Mouse (Mus musculus) bone marrow, adult 2 months (tissue): ENCODE data around the gene Defb20. TPM values are rescaled to one million over a fixed set of nuclear protein-coding genes. Genes with fewer than 3 reads are reported as not detected.

Experiments used
- H3K27ac ChIP-seq: fragments of 200-500 bp; 2 replicates; pipeline ENCODE4 v1.5.1; 2012; ENCODE audit warnings: low read depth, mild to moderate bottlenecking, control low read depth, inconsistent platforms, low read length; ENCODE audit not compliant: control insufficient read depth, poor library complexity, insufficient read depth
- H3K4me1 ChIP-seq: fragments of 200-500 bp; 2 replicates; pipeline ENCODE4 v1.6.1; 2011; ENCODE audit warnings: low read length; ENCODE audit not compliant: control insufficient read depth, insufficient read depth
- H3K4me3 ChIP-seq: fragments of 200-500 bp; replicated peaks from 2 replicates; pipeline ENCODE3; 2011; ENCODE audit warnings: mild to moderate bottlenecking, low read depth, low read length, control low read depth; ENCODE audit not compliant: control insufficient read depth
- CTCF ChIP-seq: fragments of 200-500 bp; IDR thresholded peaks from 2 replicates; pipeline ENCODE4 v1.5.1; 2011; ENCODE audit warnings: low read length, control low read depth; ENCODE audit not compliant: control insufficient read depth, insufficient read depth
- POLR2A ChIP-seq: fragments of 200-500 bp; IDR thresholded peaks from 2 replicates; pipeline ENCODE4 v1.6.1; 2011; ENCODE audit warnings: low read depth, mild to moderate bottlenecking, control low read depth, low read length, borderline replicate concordance; ENCODE audit not compliant: control insufficient read depth
- WGBS: fragments of 180-500 bp; shearing (Covaris S2); methylation state at CpG from one replicate; pipeline ENCODE4 v1.1.7; 2018; 5-methylcytosine and 5-hydroxymethylcytosine counted together
- polyA plus RNA-seq: library from polyadenylated mRNA; stranded (reverse); fragments of >200 nt; gene quantifications from 2 replicates; pipeline ENCODE4 v1.2.4, GENCODE M21; 2011; ENCODE audit warnings: low replicate concordance; ENCODE audit not compliant: missing spikeins, insufficient read depth, insufficient read length

Defb20 gene
- polyA plus RNA-seq, 1 experiment = not detected

DNA sequence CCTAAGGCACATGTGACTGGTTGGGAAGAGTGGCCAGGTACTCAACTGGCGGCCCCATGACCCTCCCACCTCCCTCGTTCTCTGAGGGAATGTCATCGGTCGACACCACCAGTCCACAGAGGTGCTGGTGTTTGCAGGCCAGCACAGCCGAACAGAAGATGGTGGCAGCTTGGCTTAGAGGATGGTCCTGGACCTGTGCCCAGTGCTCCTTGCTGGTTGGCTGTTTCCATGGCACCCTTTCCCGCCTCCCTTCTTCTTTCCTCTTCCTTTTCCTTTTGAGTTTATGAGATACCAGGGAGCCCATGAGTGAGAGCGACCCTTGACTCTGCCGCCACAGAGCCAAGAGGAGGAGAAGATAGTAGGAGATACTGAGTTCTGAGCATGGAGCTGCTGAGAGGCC is 33.6 kb upstream of the Defb20 start:
- WGBS = 78% methylated on average over 8 of the region's 8 CpGs
- no peak overlapping the region for H3K4me3 ChIP-seq
- H3K27ac ChIP-seq = no peak overlapping the region
- TF ChIP-seq CTCF = no peak
- no peak for TF ChIP-seq POLR2A
- H3K4me1 ChIP-seq = no peaks in the 10 kb centered on the region

- Histone ChIP-seq H3K4me3 (no peak overlapping the region), H3K27ac (no peak overlapping the region), H3K4me1 (no peaks in the 10 kb centered on the region)
- 29% methylated on average over 2 of the region's 2 CpGs for WGBS
- TF ChIP-seq CTCF = no peak
- no peak for TF ChIP-seq POLR2A
Observed at GRCm38 (mm10) chr2:152446642-152447041, 30.2 kb upstream of the Defb20 start.

GRCm38 (mm10) chr2:152447461-152447860 is 29.4 kb upstream of the Defb20 start:
- TF ChIP-seq CTCF (no peak), POLR2A (no peak)
- Histone ChIP-seq H3K4me3 (no peak overlapping the region), H3K4me1 (no peaks in the 10 kb centered on the region), H3K27ac (no peak overlapping the region)
- 74% methylated on average over 5 of the region's 5 CpGs for WGBS

DNA sequence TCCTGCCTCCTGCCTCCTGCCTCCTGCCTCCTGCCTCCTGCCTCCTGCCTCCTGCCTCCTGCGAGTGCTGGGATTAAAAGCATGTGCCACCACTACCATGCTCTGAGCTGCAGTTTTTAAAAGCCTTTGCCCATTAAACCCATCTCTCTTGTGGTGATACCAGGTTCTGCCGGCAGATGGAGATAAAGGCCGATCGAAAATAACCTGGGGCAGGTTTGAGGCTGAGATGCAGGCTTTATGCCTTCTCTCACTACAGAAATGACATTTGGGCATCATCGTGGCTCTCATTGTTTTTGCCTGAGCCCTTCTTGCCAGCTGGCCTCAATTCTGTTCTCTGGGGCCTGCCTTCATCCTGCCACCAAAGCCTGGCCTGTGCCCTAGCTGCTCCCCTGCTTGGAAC is 26.6 kb upstream of the Defb20 start:
- H3K4me3 ChIP-seq = no peak overlapping the region
- no peak overlapping the region for H3K27ac ChIP-seq
- no peaks in the 10 kb centered on the region for H3K4me1 ChIP-seq
- TF ChIP-seq CTCF (no peak; the same call in 1 of the 2 replicates), POLR2A (no peak)
- 4% methylated on average over 5 of the region's 5 CpGs for WGBS

GRCm38 (mm10) chr2:152452101-152452781 is 24.6 kb upstream of the Defb20 start:
- TF ChIP-seq CTCF (no peak), POLR2A (no peak)
- no peak overlapping the region for H3K27ac ChIP-seq
- no peak overlapping the region for H3K4me3 ChIP-seq
- 82% methylated on average over 4 of the region's 4 CpGs for WGBS
- no peaks in the 10 kb centered on the region for H3K4me1 ChIP-seq

- WGBS = 76% methylated on average over 13 of the region's 13 CpGs
- Histone ChIP-seq H3K27ac (no peak overlapping the region), H3K4me1 (no peaks in the 10 kb centered on the region), H3K4me3 (no peak overlapping the region)
- TF ChIP-seq POLR2A (no peak), CTCF (no peak)
Observed at GRCm38 (mm10) chr2:152459241-152459640, 17.6 kb upstream of the Defb20 start.

DNA sequence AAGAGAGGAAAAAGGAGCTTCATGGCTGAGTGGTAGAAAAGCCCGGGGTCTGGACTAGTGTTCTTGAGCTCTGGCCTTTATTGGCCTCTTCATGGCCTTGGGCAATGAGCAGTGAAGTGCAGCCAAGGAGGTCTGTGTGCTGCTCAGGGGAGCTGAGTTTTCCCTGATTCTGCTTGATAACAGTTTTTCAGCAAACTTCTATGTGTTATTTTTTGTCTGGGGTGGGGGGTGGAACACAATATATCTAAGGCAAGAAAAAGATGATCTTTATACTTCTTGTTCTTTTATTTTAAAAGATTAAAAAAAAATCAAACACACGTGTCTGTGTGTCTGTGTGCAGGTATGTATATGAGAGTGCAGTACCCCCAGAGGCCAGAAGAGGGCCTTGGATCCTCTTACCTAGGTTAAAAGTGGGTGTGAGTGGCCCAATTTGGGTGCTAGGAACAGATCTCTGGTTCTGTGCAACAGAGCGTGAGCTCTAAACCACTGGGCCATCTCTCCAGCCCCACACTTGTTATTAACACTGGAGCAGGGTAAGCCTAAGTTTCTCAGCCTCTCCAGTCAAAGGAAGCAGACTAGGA is 12.2 kb upstream of the Defb20 start, which contains the start of gene Defb23:
Defb23 (minus strand) TSS at position 51 of the 581 bp plus-strand sequence.
- Histone ChIP-seq H3K27ac (no peak within 1 kb of the TSS), H3K4me3 (no peak within 1 kb of the TSS), H3K4me1 (no peaks in the 10 kb centered on the region)
- 83% methylated on average over 3 of the region's 3 CpGs for WGBS
- TF ChIP-seq POLR2A = no peak
- TF ChIP-seq CTCF = no peak

DNA sequence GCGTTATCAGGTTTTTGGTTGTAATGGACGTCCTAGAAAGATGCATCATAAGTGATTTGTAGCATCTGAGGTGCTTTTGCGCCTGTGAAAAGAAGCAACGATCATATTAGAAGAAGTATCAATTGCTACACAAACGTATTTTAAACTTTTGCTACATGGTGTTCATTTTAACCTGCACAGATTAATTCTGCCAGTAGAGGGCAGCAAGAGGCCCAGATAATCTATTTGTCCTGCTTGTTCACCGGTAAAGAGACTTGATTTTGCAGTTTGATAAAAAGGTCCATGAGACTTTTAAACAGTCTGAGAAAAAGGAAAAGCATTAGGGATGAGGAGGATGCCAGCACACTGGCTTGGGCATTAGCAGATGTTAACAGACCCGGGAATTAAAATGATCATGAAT is 5.9 kb upstream of the Defb20 start:
- no peaks in the 10 kb centered on the region for H3K4me1 ChIP-seq
- 20% methylated on average over 7 of the region's 7 CpGs for WGBS
- no peak overlapping the region for H3K4me3 ChIP-seq
- H3K27ac ChIP-seq = no peak overlapping the region
- TF ChIP-seq CTCF (no peak), POLR2A (no peak)

DNA sequence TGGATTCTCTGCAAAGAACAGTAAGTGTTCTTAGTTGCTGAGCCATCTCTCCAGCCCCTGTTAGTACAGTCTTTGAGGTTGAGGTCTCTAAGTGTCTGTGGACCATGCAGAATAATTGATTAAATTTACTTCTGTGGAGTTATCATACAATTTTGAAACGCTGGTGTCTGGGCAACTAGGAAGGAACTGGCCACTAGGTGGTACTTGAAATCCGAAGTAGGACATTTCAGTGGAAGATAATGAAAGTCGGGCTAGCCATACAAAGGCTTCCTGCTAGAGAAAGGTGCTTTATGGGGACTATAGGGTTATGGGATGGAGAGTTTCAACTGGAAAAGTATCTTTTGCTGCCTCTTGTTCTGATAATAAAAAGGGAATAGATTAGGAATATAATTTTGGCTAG is 4.4 kb upstream of the Defb20 start:
- WGBS = 17% methylated on average over 3 of the region's 3 CpGs
- Histone ChIP-seq H3K4me1 (no peaks in the 10 kb centered on the region), H3K4me3 (no peak overlapping the region), H3K27ac (no peak overlapping the region)
- TF ChIP-seq POLR2A (no peak), CTCF (no peak)
